Mouse (Mus musculus) spleen, adult 2 months (tissue): ENCODE data around the gene F8. TPM values are rescaled to one million over a fixed set of nuclear protein-coding genes. Genes with fewer than 3 reads are reported as not detected.

Experiments
- DNase-seq, 2 experiments: peaks; one replicate each; pipeline versions ENCODE4 v3.0.0 to v3.0.0-alpha.2; 2012 to 2021; ENCODE audit warnings: low spot score in 2 of 2, low read depth in 1 of 2
- H3K27ac ChIP-seq: fragments of 200-500 bp; 2 replicates; pipeline ENCODE4 v1.5.1; 2012; ENCODE audit warnings: low read length, inconsistent platforms; ENCODE audit not compliant: insufficient read depth
- H3K27me3 ChIP-seq: fragments of 200-500 bp; 2 replicates; pipeline ENCODE4 v1.6.1; 2012; ENCODE audit warnings: mild to moderate bottlenecking, moderate library complexity, low read length, inconsistent platforms; ENCODE audit not compliant: control insufficient read depth, insufficient read depth
- H3K36me3 ChIP-seq: fragments of 200-500 bp; 2 replicates; pipeline ENCODE4 v1.6.1; 2012; ENCODE audit warnings: mild to moderate bottlenecking, low read length, inconsistent platforms; ENCODE audit not compliant: control insufficient read depth, insufficient read depth
- H3K4me1 ChIP-seq: fragments of 200-500 bp; 2 replicates; pipeline ENCODE4 v1.6.1; 2011; ENCODE audit warnings: inconsistent platforms; ENCODE audit not compliant: control insufficient read depth, insufficient read depth, insufficient read length
- H3K4me3 ChIP-seq: fragments of 200-500 bp; 2 replicates; pipeline ENCODE4 v1.5.1; 2011; ENCODE audit warnings: mild to moderate bottlenecking, inconsistent platforms; ENCODE audit not compliant: insufficient read depth, insufficient read length; ENCODE audit errors: extremely low read depth
- CTCF ChIP-seq: fragments of 200-500 bp; IDR thresholded peaks from 2 replicates; pipeline ENCODE4 v1.5.1; 2011; ENCODE audit warnings: mild to moderate bottlenecking, inconsistent platforms; ENCODE audit not compliant: insufficient read depth, insufficient read length, insufficient replicate concordance; ENCODE audit errors: extremely low read depth
- POLR2A ChIP-seq: fragments of 200-500 bp; IDR thresholded peaks from 2 replicates; pipeline ENCODE4 v1.6.1; 2011; ENCODE audit warnings: low read depth, low read length, inconsistent platforms
- WGBS: fragments of 180-500 bp; shearing (Covaris S2); methylation state at CpG from one replicate; pipeline ENCODE4 v1.1.7; 2018; 5-methylcytosine and 5-hydroxymethylcytosine counted together
- polyA plus RNA-seq: library from polyadenylated mRNA; depleted of rRNA; stranded (reverse); fragments of >200 nt; gene quantifications from 2 replicates; pipeline ENCODE4 v1.2.3, GENCODE M21; 2012; rRNA removed

F8 gene
- polyA plus RNA-seq, 1 experiment: 0.21 TPM

DNA sequence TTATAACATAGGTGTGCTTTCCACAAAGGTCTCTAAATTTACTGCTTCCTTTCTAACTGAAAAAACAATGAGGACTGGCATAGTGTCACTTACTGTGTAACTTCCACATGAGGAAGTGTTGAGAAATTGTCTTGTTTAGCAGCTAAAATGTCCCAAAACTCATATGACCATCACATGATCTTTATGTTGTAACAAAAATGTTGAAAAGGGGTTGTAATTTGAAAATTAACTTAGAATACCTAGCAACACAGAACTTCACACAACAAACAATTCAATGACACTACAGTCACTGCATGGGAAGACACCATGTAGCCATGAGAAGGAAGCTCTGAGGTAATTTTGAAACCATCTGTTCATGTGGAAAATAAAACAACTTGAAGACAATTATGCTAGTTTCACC, 255.5 kb downstream of the F8 start:
- Histone ChIP-seq H3K27me3 (no peaks in the 10 kb centered on the region), H3K36me3 (no peaks in the 10 kb centered on the region), H3K27ac (no peak overlapping the region), H3K4me1 (0 out of 2 replicates have a peak, but pooled peaks cover 2% of the 10 kb centered on the region), H3K4me3 (no peak overlapping the region)
- TF ChIP-seq CTCF (no peak), POLR2A (no peak)
- peak in 1 of 2 experiments; percentile 9 for DNase-seq

DNA sequence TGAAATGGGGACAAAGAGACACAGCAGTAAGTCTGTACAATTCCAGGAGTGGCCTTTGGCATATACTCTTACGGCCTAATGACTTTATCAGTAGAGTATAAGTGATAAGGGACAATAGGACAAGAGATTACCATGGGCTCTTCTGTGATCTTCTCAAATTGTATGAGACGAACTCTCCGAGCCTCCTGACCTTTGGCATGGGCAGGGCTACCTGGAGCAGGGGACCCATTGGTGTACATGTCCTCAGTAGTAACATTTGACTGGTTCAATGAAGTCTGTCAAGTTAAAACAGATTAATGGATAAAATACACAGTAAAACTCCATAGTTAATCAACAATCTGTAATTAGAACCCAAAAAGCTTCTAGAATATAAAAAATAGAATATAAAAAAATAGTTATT, 256.8 kb downstream of the F8 start:
- DNase-seq: no peak
- WGBS: 94% methylated on average over 3 of the region's 3 CpGs
- 0 out of 2 replicates have a peak, but pooled peaks cover 2% of the 10 kb centered on the region for H3K4me1 ChIP-seq
- H3K27ac ChIP-seq: no peak overlapping the region
- H3K36me3 ChIP-seq: no peaks in the 10 kb centered on the region
- no peaks in the 10 kb centered on the region for H3K27me3 ChIP-seq
- TF ChIP-seq CTCF: no peak
- no peak for TF ChIP-seq POLR2A
- no peak overlapping the region for H3K4me3 ChIP-seq

Other genes starting within 250 kb of the F8 start
- gene Smim9, start 218.8 kb downstream of the F8 start, polyA plus RNA-seq: not detected in 2 replicates
- gene Fundc2, start 216 bp downstream of the F8 start, polyA plus RNA-seq: 2.6 and 2.8 TPM in 2 replicates
- 1.8 and 2.2 TPM in 2 replicates for gene Cmc4, start 34.0 kb upstream of the F8 start, polyA plus RNA-seq
- gene Mtcp1, start 34.0 kb upstream of the F8 start, polyA plus RNA-seq: 3.6 and 3.9 TPM in 2 replicates
- 3.1 and 4.4 TPM in 2 replicates for gene Brcc3, start 34.0 kb upstream of the F8 start, polyA plus RNA-seq
- 1.4 and 1.7 TPM in 2 replicates for gene Vbp1, start 131.7 kb upstream of the F8 start, polyA plus RNA-seq
- 0.09 and 0.12 TPM in 2 replicates for gene Rab39b, start 195.6 kb upstream of the F8 start, polyA plus RNA-seq